Mouse (Mus musculus): ENCODE measurements around the gene Clba1. TPM values are rescaled to one million over a fixed set of nuclear protein-coding genes. Genes with fewer than 3 reads are reported as not detected.

Clba1 gene
- polyA plus RNA-seq, 1 experiment from 2014 or later: 9.5 TPM

DNA sequence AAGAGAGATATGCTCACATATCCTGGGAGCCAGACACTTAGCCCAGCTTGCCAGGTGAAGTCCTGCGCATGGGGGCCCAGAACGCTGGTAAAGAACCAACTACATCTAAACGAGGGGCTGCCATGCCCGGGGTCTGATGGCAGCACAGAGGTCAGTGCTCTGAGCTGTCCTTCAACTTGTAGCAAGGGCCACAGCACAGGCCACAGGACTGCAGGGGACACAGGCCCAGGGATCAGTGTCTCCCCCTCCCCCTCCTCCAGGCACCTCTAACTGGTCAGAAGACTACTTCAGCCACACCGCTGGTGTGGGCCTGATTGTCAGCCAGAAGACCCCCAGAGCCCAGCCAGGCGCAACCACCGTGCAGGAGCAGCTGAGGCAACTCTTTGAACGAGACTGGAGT lies 40.6 kb upstream of the Clba1 start:
- 73% methylated on average over 8 of the region's 8 CpGs for WGBS
- Histone ChIP-seq H3K4me2 (no peak overlapping the region), H3K9me3 (replicated peaks) (no peaks in the 10 kb centered on the region; the same call in 1 of the 2 replicates), H3K27ac (ENCODE audit: poor library complexity, severe bottlenecking) (no peak overlapping the region), H3K4me1 (replicated peaks) (peaks cover 13% of the 10 kb centered on the region), H3K36me3 (no peaks in the 10 kb centered on the region), H3K4me3 (no peak overlapping the region), H3K27me3 (replicated peaks) (no peaks in the 10 kb centered on the region; the same call in none of the 2 replicates), H3K9ac (no peak overlapping the region)
- ATAC-seq (ENCODE audit: insufficient number of reproducible peaks, low FRiP score): no peak

DNA sequence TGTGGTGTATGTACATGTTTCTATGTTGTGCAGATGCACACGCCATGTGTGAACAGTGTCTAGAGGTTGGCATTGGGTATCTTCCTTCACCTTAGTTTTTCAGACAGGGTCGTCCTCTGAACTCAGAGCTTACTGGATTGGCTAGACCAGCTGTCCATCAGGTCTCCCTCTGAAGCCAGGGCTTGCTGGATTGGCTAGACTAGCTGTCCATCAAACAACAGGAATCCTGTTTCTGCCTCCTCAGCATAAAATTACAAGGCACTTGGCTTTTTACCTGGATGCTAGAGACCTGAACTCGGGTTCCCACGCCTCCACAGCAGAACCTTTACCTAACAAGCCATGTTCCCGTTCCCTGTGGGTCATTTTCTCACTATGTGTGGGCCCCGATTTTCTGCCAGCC lies 39.7 kb upstream of the Clba1 start:
- 69% methylated on average over 6 of the region's 6 CpGs for WGBS
- Histone ChIP-seq H3K4me3 (no peak overlapping the region), H3K36me3 (no peaks in the 10 kb centered on the region), H3K9me3 (replicated peaks) (no peaks in the 10 kb centered on the region), H3K9ac (peak overlapping the region; percentile 32; the same call in 1 of the 2 replicates), H3K27me3 (replicated peaks) (no peaks in the 10 kb centered on the region; the same call in 1 of the 2 replicates), H3K27ac (ENCODE audit: poor library complexity, severe bottlenecking) (no peak overlapping the region), H3K4me2 (peak overlapping the region; percentile 24), H3K4me1 (replicated peaks) (peaks cover 20% of the 10 kb centered on the region)
- ATAC-seq (ENCODE audit: insufficient number of reproducible peaks, low FRiP score): no peak

GRCm38 (mm10) chr12:112769751-112770150 lies 39.0 kb upstream of the Clba1 start:
- H3K27me3 ChIP-seq (replicated peaks): no peaks in the 10 kb centered on the region; the same call in 1 of the 2 replicates
- peak overlapping the region; percentile 24 for H3K4me2 ChIP-seq
- H3K4me1 ChIP-seq (replicated peaks): peaks cover 20% of the 10 kb centered on the region
- no peak overlapping the region for H3K9ac ChIP-seq
- H3K9me3 ChIP-seq (replicated peaks): 0 out of 2 replicates have a peak, but pooled peaks cover under 1% of the 10 kb centered on the region
- ATAC-seq (ENCODE audit: insufficient number of reproducible peaks, low FRiP score): no peak
- no peak overlapping the region for H3K27ac ChIP-seq (ENCODE audit: poor library complexity, severe bottlenecking)
- no peak overlapping the region for H3K4me3 ChIP-seq
- H3K36me3 ChIP-seq: no peaks in the 10 kb centered on the region
- WGBS: 63% methylated on average over 2 of the region's 2 CpGs

GRCm38 (mm10) chr12:112770396-112770795 lies 38.3 kb upstream of the Clba1 start:
- no peak for ATAC-seq (ENCODE audit: insufficient number of reproducible peaks, low FRiP score)

GRCm38 (mm10) chr12:112772306-112772705 lies 36.4 kb upstream of the Clba1 start:
- peaks cover 10% of the 10 kb centered on the region for H3K9me3 ChIP-seq (replicated peaks)
- no peak overlapping the region for H3K4me2 ChIP-seq
- no peak overlapping the region for H3K9ac ChIP-seq
- WGBS: 88% methylated on average over 14 of the region's 14 CpGs
- no peak overlapping the region for H3K4me3 ChIP-seq
- no peaks in the 10 kb centered on the region; the same call in 1 of the 2 replicates for H3K27me3 ChIP-seq (replicated peaks)
- no peak for ATAC-seq (ENCODE audit: insufficient number of reproducible peaks, low FRiP score)
- no peaks in the 10 kb centered on the region for H3K36me3 ChIP-seq
- peaks cover 20% of the 10 kb centered on the region for H3K4me1 ChIP-seq (replicated peaks)
- no peak overlapping the region for H3K27ac ChIP-seq (ENCODE audit: poor library complexity, severe bottlenecking)

More at GRCm38 (mm10) chr12:112770396-112770795, 38.3 kb upstream of the Clba1 start:
- Histone ChIP-seq H3K4me3 (no peak overlapping the region), H3K9ac (no peak overlapping the region), H3K27ac (ENCODE audit: poor library complexity, severe bottlenecking) (no peak overlapping the region), H3K36me3 (no peaks in the 10 kb centered on the region), H3K4me2 (no peak overlapping the region), H3K27me3 (replicated peaks) (no peaks in the 10 kb centered on the region; the same call in 1 of the 2 replicates), H3K9me3 (replicated peaks) (peaks cover 7% of the 10 kb centered on the region; the same call in 1 of the 2 replicates), H3K4me1 (replicated peaks) (peaks cover 20% of the 10 kb centered on the region)
- WGBS: 80% methylated on average over 4 of the region's 4 CpGs

GRCm38 (mm10) chr12:112773366-112773765 lies 35.4 kb upstream of the Clba1 start:
- peaks cover 10% of the 10 kb centered on the region for H3K9me3 ChIP-seq (replicated peaks)
- WGBS: 19% methylated on average over 9 of the region's 9 CpGs
- peak overlapping the region; percentile 47 for H3K4me2 ChIP-seq
- peak overlapping the region; percentile 37; the same call in 1 of the 2 replicates for H3K9ac ChIP-seq
- H3K4me1 ChIP-seq (replicated peaks): peaks cover 18% of the 10 kb centered on the region
- no peaks in the 10 kb centered on the region for H3K36me3 ChIP-seq
- no peak for ATAC-seq (ENCODE audit: insufficient number of reproducible peaks, low FRiP score)
- no peaks in the 10 kb centered on the region; the same call in 1 of the 2 replicates for H3K27me3 ChIP-seq (replicated peaks)
- 0 out of 2 replicates have a peak overlapping the region, but pooled peaks have one; percentile 10 for H3K4me3 ChIP-seq
- H3K27ac ChIP-seq (ENCODE audit: poor library complexity, severe bottlenecking): no peak overlapping the region

DNA sequence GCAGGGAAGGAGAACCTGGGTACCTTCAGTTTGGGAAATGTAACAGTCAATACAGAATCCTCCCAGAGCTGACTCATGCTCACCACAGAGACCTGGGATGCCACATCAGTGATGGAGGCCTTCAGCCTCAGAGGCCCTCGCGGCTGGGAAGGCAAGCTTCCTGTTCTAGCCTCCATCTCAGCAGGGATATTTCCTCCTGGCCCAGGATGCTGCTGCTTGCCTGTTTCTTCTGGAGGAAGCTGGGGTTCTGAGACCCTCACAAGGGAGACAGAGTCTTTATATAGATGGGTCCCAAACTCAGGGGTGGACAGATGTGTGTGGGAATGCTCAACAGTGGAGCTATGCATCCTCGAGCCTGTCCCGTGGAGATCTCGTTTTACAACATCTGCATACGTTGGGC lies 34.7 kb upstream of the Clba1 start:
- WGBS: 65% methylated on average over 6 of the region's 6 CpGs
- H3K27me3 ChIP-seq (replicated peaks): no peaks in the 10 kb centered on the region; the same call in 1 of the 2 replicates
- H3K27ac ChIP-seq (ENCODE audit: poor library complexity, severe bottlenecking): no peak overlapping the region
- ATAC-seq (ENCODE audit: insufficient number of reproducible peaks, low FRiP score): no peak
- H3K4me1 ChIP-seq (replicated peaks): peaks cover 17% of the 10 kb centered on the region
- H3K36me3 ChIP-seq: no peaks in the 10 kb centered on the region
- H3K9me3 ChIP-seq (replicated peaks): peaks cover 10% of the 10 kb centered on the region
- no peak overlapping the region for H3K4me3 ChIP-seq
- H3K4me2 ChIP-seq: no peak overlapping the region
- H3K9ac ChIP-seq: no peak overlapping the region

DNA sequence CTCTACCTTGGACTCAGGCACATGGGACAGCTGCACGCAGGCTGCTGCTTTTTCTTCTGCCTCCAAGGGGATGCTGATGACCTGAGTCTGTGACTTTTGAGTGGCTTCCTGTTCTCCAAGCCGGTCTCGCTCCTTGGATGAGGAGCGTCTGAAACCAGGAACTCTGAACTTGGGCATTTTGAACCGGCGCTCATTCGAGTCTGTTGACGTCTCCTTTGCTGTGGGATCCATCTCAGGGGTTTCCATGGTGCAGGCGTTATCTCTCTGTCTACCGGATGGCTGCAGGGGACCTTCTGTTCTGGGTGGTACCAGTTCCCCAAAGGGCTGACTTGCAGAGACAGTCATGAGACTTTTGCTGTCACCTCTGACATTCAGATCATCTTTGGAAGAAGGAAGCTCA lies 34.3 kb upstream of the Clba1 start:
- no peak overlapping the region for H3K4me3 ChIP-seq
- ATAC-seq (ENCODE audit: insufficient number of reproducible peaks, low FRiP score): no peak
- 85% methylated on average over 10 of the region's 10 CpGs for WGBS

DNA sequence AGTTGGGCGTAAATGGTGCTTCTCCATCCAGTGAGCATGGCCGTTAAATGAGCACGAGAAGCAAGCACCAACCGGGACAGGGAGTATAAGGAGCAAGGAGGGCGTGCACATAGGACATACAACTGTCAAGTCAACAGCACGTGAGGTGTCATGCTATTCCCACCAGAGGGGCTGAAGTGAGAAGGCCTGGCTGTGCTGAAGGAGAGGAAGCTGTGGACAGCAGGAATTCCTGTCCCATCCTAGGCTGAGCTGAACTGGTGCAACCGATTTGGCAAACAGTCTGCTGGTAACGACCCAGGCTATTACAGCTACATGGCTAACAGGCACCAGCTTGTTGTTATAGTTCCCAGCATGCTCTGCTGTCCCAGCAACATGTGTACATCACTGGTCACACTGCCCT lies 17.7 kb upstream of the Clba1 start:
- ATAC-seq (ENCODE audit: insufficient number of reproducible peaks, low FRiP score): no peak
- H3K9me3 ChIP-seq (replicated peaks): no peaks in the 10 kb centered on the region
- H3K4me2 ChIP-seq: no peak overlapping the region
- no peaks in the 10 kb centered on the region for H3K36me3 ChIP-seq
- H3K9ac ChIP-seq: no peak overlapping the region
- H3K27me3 ChIP-seq (replicated peaks): peaks cover 12% of the 10 kb centered on the region
- peaks cover 32% of the 10 kb centered on the region for H3K4me1 ChIP-seq (replicated peaks)
- H3K27ac ChIP-seq (ENCODE audit: poor library complexity, severe bottlenecking): no peak overlapping the region
- 71% methylated on average over 8 of the region's 8 CpGs for WGBS
- no peak overlapping the region for H3K4me3 ChIP-seq

More for the DNA sequence above, 34.3 kb upstream of the Clba1 start:
- Histone ChIP-seq H3K36me3 (no peaks in the 10 kb centered on the region), H3K27ac (ENCODE audit: poor library complexity, severe bottlenecking) (no peak overlapping the region), H3K4me2 (no peak overlapping the region), H3K9me3 (replicated peaks) (peaks cover 10% of the 10 kb centered on the region), H3K27me3 (replicated peaks) (no peaks in the 10 kb centered on the region; the same call in 1 of the 2 replicates), H3K4me1 (replicated peaks) (peaks cover 13% of the 10 kb centered on the region), H3K9ac (no peak overlapping the region)

- Histone ChIP-seq H3K27ac (ENCODE audit: poor library complexity, severe bottlenecking) (peak overlapping the region; percentile 70), H3K36me3 (no peaks in the 10 kb centered on the region), H3K4me3 (no peak overlapping the region), H3K9ac (no peak overlapping the region), H3K4me2 (peak overlapping the region; percentile 48), H3K9me3 (replicated peaks) (no peaks in the 10 kb centered on the region), H3K4me1 (replicated peaks) (peaks cover 55% of the 10 kb centered on the region), H3K27me3 (replicated peaks) (peaks cover 21% of the 10 kb centered on the region)
- 55% methylated on average over 13 of the region's 13 CpGs for WGBS
- ATAC-seq (ENCODE audit: insufficient number of reproducible peaks, low FRiP score): peak; percentile 75
These were observed 15.0 kb upstream of the Clba1 start for GRCm38 (mm10) chr12:112793601-112794355.

- no peak overlapping the region for H3K9ac ChIP-seq
- H3K4me1 ChIP-seq (replicated peaks): peaks cover 55% of the 10 kb centered on the region
- H3K4me3 ChIP-seq: no peak overlapping the region
- peak overlapping the region; percentile 70 for H3K27ac ChIP-seq (ENCODE audit: poor library complexity, severe bottlenecking)
- no peak for ATAC-seq (ENCODE audit: insufficient number of reproducible peaks, low FRiP score)
- H3K4me2 ChIP-seq: peak overlapping the region; percentile 48
- H3K27me3 ChIP-seq (replicated peaks): peaks cover 27% of the 10 kb centered on the region
- 14% methylated on average over 7 of the region's 7 CpGs for WGBS
- H3K36me3 ChIP-seq: no peaks in the 10 kb centered on the region
- H3K9me3 ChIP-seq (replicated peaks): no peaks in the 10 kb centered on the region
These were observed 14.4 kb upstream of the Clba1 start for GRCm38 (mm10) chr12:112794356-112794816.

Data from heart, embryonic 12.5 days (tissue).